Mouse (Mus musculus) CH12F3 (cell line): ENCODE measurements around the gene Mylk4.

Experiments
- in situ Hi-C: fragments of 300-500 bp; cut with MboI; formaldehyde crosslinking; loops from 2 replicates; pipeline ENCODE4 v1.14.3; 2020; ENCODE audit warnings: low sequenced_read_pairs

The Mylk4 gene

DNA sequence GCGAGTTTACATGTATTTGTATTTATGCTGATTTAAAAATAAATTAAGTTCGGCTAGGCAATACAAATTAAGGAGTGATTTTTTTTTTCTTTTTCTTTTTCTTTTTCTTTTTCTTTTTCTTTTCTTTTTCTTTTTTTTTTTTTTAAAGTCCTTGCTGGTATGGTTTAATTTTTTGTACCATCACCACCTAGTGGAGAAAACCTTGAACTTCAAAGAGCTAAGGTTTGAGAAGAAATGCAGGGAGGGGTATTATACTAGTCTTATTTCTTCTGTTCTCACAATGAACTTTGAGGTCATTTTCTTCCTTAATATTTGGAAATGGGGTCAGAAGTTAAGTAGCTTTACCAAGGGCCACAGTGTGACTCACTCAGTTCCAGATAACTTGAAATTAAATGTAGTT is 15.4 kb upstream of the Mylk4 start:
- in situ Hi-C loops: no loop called here

DNA sequence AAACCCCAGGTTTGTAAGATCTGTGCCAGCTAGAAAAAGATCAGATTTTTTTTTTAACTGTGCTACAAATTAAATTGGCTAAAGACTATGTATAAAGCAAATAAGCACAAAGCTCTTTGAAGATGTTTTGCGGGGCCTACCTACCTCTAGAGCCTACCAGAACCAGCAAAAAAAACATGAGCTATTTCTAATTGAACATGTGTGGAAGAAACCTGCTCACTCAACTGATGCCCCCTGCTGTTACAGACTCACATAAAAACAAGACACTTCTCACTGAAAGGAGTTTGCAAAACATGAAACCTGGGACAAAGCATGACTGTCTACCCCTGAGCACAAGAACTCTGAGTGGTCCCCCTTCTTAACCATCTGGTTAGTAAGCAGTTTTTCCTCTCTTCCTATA is 13.3 kb upstream of the Mylk4 start:
- in situ Hi-C loops: no loop called here

DNA sequence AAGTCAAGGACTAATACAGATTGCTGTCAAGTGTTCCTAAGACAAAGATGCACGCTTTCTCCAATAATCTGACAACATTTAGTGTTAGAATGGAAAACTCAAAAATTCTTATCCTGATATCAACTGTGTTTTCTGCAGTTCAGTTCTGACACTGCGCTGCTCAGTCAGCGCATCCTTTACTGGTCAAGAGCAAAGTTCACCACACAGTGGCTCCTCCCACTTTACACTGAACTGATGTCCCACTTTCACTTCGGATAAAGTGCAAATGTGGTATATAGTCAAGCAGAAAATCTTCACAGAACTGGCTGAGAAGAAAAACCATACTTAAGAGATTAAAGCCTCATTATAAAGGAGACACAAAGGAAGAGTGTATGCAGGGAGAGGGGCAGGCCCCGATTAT is 11.4 kb upstream of the Mylk4 start:
- in situ Hi-C loops: no loop called here

DNA sequence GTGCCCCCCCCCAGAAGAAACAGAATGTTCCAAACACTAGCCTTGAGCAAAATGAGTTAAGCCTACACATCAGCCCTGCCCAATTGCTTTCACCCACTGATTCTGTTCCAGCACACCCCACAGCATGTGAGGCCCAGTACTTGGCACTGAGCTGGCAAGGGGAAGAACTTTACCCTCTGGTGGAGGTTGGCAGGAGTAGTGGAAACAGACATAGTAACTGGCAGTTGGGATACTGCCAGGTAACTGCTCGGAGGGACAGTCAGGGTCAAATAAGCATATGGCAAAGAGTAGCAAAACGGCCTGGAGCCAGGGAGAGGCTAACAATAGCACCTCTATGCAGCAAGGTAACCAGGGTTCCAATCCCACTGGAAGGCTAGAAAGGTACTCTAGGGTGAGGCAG is 10.9 kb upstream of the Mylk4 start:
- in situ Hi-C loops: no loop called here

DNA sequence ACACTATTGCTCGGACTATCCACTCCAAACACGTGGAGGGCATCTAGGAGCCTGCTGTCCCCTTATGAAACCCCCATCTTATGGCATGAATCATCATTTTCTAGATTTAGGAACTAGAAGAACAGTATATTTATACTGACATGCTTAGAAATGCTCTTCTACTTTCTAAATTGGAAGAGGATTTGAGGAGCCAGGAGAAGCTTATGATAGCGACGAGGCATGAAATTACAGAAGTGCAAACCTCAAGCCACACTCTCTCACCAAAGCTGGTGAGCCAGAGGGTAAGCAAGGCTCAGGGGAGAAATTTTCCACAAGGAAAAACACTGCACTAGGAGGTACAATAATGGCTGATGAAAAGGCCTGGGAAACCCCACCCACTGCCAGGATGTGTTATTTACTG is 6.0 kb upstream of the Mylk4 start:
- in situ Hi-C loops: no loop called here

DNA sequence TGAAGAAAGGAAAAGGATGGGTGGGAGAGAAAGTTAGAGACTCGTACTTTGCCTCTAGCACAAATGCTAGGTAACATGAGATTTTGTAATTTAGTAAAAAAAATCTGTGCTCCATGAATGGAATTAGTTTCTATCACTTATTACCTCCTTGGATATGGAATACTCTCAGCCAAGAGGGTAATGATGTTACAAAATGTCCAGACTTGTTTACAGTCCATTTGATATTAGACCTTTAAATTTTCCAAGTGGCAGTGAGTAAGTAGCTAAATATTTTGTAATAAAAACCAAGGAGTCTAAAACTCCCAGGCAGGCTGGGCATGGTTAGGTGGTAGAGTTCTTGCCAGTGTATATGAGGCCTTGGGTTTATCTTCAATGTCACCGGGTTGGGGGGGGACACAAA is 3.8 kb upstream of the Mylk4 start:
- in situ Hi-C loops: no loop called here

DNA sequence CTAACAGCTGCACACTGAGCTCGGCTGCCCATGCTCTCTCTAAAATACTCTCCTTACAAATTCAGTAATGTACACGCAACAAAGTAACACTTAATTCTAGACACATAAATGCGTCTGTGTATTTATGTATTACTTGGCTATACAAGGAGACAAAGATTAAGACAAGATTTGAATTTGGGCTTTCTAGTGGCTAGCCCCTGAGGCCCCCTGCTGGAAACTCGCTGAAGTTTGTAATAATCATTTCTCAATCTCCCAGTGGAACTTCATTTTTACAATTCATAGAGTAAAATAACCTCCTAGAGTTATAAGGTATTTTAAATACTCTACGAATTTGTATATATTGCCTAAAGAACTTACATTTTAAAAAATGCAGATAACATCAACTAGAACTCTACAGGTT is 699 bp downstream of the Mylk4 start:
- in situ Hi-C loops: no loop called here

DNA sequence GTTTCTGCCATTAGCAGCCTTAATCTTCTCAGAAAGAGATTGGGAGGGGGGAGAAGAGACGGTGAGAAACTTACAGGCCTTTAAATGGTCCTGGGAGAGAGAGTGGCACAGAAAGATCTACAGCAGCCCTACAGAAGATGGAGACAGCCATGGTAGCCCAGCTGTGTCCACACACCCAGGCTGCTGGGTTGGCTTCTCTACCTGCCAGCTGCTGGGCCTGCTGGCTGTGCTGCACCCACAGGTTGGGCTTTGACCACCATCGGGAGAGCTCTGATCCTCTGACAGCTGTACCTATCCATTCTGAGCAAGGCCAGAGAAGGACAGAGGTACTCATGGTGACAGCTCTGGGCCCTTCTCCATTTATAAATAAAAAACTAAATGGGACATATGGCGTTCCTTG is 4.9 kb downstream of the Mylk4 start:
- in situ Hi-C loops: no loop called here

DNA sequence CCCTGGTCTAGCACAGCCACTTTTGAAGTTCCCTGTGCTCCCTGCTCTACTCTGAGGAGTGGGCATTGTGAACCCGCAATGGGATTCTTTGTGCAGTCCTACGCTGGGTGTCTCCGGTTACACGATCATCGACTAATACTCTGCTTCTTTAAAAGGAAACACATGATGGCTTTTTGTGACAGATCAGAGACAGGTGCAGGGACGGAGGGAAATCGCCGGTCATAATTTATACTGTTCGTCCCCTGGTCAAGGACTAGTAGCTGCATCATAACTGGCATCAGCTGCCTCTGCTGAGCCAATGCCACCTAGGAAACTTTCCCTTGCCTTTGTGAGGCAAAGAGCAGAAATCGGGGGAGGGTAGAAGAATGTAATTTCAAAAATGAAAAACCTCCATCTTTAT is 7.4 kb downstream of the Mylk4 start:
- in situ Hi-C loops: no loop called here

DNA sequence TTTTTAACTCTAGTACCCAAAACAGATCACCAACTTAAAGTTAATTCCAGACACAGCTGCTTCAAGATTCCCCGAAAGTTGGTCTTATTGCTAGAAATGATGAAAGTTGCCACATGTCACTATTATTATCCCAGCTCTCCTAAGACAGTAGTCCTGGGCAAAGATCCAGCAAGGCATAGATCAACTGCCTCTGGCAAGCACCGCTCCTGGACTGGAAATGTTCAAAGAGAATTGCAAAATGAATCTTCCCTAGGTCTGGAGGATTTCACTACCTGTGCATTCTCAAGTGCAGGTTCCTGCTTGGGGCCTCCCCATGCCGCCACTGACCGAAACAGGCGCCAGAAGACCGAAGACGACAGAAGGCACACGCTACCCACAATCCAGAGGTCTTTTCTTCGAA is 7.9 kb downstream of the Mylk4 start:
- in situ Hi-C loops: no loop called here

DNA sequence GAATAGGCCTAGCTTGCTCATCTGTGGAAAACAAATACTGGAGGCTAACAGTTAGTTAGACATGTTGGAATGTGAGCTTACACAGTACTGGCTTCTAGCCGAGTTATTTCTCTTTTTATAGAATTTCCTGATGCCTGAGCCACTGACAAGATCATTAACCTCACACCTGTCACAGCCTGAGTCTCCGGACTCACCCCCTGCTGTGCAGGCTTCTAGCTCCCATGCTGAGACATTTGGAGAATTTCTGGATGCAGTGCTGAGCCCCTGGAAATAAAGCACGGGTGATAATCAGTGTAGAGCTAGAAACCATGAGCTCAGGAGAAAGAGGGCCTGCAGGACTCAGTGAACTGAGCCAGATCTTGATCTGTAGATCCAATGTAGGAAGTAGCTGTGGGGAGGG is 13.8 kb downstream of the Mylk4 start:
- in situ Hi-C loops: no loop called here

DNA sequence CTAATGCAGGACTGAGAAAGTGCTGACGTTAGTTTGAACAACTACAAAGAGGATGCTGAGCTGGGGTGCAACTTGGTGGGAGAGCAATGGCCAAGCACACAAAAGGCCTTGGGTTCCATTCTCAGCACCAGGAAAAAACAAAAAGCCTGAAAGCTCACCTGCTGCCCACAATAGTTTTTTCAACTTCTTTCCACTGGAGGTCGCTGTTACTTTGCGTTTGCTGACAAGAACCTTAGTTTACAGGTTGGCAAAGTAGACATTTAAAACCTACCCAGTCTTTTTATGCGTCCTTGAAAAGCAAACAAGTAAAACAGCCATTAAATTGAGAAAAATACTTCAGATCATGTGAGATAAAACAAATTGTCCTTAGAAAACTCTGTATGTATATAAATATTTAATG is 15.7 kb downstream of the Mylk4 start:
- in situ Hi-C loops: no loop called here

DNA sequence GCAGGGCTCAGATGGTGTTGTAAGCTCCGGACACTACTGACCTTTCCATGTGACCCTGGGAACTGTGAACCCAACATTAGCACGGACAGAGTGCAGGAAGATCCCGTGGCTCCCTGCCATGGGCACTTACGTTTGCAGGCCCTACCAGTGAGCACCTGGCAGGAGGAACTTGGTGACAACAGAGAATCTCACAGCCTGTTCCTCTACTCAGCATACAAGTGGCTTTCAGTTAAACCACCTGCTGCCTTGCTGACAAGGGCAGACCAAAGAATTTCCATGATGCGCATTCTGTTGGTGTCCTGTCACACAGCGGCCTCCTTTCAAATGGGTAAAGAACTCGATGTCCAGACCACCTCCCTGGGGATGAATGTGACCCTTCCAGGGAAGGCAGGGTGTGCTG is 19.3 kb downstream of the Mylk4 start:
- in situ Hi-C loops: no loop called here

DNA sequence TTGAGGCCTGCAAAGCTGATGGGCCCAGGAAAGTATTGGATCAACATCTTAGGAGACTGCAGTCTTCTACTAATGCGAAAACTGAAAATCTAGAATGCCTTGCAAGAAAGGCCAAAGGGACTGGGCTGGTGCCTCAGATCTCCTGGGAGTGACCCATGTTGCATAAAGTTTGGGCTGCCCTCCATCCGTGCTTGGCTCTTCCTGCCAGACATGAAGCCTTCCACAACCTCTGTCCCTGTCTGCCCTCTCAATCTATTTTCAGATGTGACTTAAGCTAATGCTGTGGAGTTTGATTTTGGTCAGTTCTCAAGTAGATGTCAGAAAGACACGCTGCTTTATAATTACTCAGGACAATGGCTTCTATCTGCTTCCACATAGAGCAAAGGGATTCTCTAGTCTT is 20.6 kb downstream of the Mylk4 start:
- in situ Hi-C loops: no loop called here

DNA sequence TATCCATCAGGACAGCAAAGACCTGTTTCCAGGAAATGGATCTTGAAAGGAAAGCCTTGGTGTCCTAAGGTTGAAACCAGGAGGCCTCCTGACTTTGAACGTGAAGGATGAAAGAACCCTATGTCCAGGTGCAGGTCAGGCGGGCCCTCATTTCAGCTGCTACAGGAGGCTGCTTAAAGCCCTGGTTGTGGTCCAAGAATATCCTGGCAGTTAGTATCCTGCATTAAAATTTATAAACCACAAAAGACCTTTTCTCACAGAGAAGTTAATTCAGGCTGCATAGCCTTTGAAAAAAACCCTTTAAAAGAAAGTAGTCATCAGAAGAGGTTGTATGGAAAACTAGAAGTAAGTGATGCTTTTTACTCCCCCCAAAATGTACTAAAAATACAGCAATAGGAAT is 23.0 kb downstream of the Mylk4 start:
- in situ Hi-C loops: no loop called here

DNA sequence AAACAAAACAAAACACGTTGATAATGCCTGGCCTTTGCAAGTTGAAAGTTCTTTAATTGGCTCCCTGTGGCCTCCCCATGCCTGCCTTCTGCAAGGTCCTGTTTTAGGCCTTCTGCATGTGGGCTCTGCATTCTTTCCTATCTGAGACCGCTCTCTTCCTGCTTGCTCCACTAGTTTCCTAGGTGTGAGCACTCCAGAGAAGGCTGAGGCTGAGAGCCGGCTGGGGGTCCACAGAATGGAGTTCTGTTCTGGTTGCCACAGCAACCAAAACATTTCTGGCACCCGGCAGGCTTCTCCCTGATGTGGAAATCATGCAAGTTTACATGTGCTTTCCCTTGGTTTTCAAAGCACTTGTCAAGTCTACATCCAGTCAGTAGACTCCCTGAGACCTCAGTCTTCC is 24.7 kb downstream of the Mylk4 start:
- in situ Hi-C loops: no loop called here

DNA sequence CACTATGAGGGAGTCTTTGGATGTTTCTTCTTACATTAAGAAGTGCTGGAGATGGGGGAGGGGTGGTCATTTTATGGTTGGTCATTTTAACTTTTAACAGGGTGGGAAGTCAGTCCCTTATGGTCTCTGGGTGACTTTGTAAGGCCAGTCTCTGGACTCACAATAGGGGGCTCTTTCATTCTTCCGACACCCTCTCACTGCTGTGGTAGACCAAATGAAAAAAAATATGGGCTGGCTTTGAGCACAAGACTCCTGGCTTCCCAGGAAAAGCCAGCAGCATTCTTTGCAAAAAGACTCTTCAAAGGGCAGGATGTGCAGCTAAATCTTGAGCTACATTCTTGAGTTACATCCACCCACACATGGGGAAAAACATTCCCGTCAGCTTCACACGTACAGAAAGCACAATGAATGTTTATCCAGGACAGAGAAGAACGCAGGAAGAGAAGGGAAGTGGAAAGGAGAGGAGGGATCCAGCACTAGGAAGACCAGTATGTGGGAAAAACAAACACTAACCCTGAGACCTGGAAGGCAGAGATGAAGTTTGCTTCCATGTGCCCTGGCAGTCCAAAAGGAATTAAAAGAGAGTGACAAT is 31.6 kb downstream of the Mylk4 start:
- in situ Hi-C loops: no loop called here

DNA sequence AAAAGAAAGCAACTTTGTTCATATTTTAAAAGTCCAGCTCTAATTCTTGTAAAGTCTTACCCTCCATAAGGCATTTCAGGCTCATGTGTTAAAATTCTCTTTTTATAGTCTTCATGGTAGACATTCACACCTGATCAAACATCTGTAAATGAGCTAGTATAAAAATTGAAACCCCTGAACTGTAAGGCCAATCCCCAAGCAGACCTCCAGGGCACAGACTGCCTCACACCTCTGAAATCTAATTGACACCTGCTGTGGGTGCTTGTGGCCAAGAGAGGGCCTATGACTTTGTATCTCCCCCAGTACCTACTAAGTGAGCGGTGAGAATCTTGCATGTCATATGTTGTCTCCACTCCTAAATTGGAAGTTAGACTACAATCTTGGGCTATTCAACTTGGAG is 33.2 kb downstream of the Mylk4 start:
- in situ Hi-C loops: no loop called here

DNA sequence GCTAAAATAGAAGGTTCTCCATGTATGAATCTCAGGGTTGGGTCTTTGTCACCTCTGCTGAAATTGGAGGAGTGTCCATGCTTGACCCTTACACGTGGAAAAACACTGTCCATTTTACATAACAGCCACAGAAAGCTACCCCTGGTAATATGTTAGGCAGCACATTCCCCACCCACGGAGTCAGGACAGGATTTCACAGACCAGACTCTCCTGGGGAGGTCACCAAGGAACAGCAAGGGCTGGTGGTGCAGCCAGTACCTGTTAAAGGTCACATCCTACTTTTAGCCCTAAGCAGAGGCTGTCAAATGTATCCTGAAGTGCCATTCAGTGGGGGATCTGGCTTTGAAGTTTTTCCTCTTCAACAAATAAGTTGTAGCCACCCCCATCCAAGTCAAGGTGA is 35.3 kb downstream of the Mylk4 start:
- in situ Hi-C loops: no loop called here

DNA sequence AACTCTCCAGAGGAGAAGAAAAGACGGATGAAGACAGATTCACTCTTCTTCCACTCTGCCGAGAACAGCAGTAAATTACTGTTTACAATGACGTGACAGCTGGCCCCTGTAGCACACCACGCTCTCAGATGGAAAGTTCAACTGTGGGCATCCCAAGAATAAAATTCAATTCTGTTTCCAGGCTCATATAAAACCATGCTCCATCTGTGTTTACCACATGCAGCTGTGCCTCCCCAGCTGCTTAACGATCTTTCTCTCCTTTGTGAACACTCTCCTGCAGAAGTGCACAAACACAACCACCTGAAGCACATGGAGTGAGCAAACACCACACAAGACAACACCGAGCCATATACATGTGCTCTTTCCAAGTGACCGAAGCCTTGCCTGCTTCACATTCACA is 42.6 kb downstream of the Mylk4 start:
- in situ Hi-C loops: no loop called here

DNA sequence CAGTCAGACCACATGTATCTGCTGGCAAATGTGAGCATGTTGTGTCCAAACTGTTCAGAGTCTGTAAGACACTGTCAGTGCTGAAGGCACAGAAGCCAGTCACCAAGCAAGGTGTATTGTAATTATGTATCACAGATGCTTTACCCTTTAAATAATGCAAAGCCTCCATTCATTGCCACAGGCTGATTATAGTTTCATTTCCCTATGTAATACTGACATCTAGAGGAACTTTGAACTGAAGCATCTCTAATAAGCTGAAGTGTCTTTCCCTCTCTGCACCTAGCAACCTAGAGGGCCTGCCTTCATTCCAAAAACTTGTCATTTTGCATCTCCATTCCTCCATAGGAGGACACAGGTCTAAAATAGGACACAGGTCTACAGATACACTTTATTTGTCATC is 52.5 kb downstream of the Mylk4 start:
- in situ Hi-C loops: no loop called here

DNA sequence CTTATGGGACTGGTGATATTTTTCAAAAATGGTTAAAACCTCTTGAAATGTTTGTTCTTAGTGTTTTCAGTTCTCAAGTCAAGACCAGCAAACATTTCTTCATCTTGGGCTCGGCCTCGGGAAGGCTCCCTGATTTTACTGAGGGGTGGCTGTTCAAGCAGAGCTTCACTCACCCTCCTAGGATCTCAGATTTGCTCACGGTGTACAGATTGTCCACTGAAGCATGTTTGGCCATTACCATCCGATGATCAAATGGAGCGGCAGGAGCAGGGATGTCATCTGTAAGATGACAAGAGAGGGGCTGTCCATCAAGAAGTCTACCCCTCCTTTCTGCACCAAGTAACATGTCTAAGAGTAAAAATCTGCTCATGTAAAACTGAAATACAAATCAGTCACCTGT is 59.1 kb downstream of the Mylk4 start:
- in situ Hi-C loops: no loop called here

DNA sequence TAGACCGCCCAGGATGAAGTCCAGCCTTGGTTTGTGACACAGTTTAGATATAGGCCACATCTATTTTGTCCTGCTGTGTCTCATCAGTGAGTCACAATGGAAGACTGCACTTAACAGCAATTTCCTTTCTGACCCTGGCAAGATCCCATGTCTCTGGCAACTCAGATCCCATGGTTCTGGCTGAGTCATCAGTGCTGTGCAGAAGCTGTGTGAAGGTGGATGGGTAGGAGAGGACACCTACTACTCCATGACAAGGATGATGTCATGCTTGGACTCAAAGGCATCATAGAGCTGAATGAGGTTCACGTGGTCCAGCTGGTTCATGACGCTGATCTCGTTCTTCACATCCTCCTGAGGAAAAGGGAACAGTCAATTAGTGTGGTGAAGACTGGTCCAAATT is 62.0 kb downstream of the Mylk4 start:
- in situ Hi-C loops: no loop called here

DNA sequence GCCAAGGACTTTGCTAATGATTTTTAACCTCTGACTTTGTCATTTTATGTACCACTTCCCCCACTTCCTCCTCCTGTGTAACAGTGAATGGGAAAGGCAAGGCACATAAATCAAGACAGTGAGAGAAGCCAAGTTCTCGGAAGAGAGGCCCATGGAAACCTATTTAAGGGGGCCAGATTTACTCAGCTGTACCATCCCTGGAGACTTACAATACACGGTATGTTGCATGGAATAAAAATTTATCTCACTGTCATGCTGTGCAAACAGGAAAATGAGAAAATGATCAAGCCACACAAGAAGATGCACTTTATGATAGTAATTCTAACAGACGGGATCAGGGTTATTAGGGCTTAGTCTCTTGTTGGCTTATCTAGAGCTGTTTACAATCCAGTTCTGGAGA is 64.5 kb downstream of the Mylk4 start:
- in situ Hi-C loops: no loop called here
